Mouse (Mus musculus) C2C12 (cell line): Measurements from ENCODE around the gene Pde7b.

ENCODE experiments used
- CEBPB ChIP-seq: IDR thresholded peaks from one replicate; pipeline ENCODE4 v1.6.1; 2011; ENCODE audit warnings: low read depth, mild to moderate bottlenecking, control low read depth, moderate library complexity
- CTCF ChIP-seq: IDR thresholded peaks from one replicate; pipeline ENCODE4 v1.5.1; 2011; ENCODE audit not compliant: control insufficient read depth, insufficient read depth, insufficient read length
- FOSL1 ChIP-seq: IDR thresholded peaks from one replicate; pipeline ENCODE4 v1.8.0; 2011; ENCODE audit warnings: mild to moderate bottlenecking, low read length; ENCODE audit not compliant: poor library complexity, insufficient read depth, severe bottlenecking
- MAX ChIP-seq: IDR thresholded peaks from one replicate; pipeline ENCODE4 v1.6.1; 2011; ENCODE audit warnings: mild to moderate bottlenecking, control low read depth
- MYOD1 ChIP-seq: IDR thresholded peaks from one replicate; pipeline ENCODE4 v1.6.1; 2011; ENCODE audit warnings: low read depth; ENCODE audit not compliant: control insufficient read depth, insufficient read length
- MYOG ChIP-seq: IDR thresholded peaks from one replicate; pipeline ENCODE4 v1.6.1; 2011; ENCODE audit not compliant: control insufficient read depth, insufficient read length; ENCODE audit errors: extremely low read depth
- USF1 ChIP-seq: IDR thresholded peaks from one replicate; pipeline ENCODE4 v1.6.1; 2011; ENCODE audit warnings: low read depth, mild to moderate bottlenecking, control low read depth, moderate library complexity

GRCm38 (mm10) chr10:20657316-20658081, 67.4 kb downstream of the Pde7b start:
- TF ChIP-seq CTCF (no peak), USF1 (no peak), MAX (no peak), MYOG (no peak), MYOD1 (no peak), FOSL1 (no peak), CEBPB (no peak)
